In the genomic region with DNA sequence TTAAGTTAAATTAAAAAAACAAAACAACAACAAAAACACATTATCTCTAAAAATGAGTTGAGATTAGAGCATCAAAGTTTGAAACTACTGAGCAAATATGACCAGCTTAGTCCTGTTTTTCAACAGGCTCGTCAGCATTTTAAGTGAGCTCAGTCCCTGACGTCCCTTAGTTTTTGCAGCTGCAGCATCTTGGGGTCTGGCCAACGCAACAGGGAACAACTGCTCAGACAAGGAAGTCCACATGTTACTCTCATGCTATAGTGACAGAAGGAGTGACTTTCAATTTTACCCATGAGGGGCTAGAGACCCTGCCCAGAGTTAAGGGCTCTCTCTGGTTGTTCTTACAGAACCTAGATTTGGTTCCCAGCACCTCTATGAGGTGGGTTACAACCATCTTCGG, we compare ENCODE assay signal across 19 mouse cellular contexts. TPM values are rescaled to one million over a fixed set of nuclear protein-coding genes. Genes with fewer than 3 reads are reported as not detected.
"Had no signal": no experiment of that assay in that cellular context is flagged by ENCODE, and none has a peak within 500 bp of the region (broad histone marks: within the 10 kb centered on the region; RNA-seq: fewer than 3 reads in every experiment).

No protein-coding gene starts in this region.

- H3K27me3 ChIP-seq: limb, embryonic 13.5 days; liver, embryonic 13.5 days; midbrain, embryonic 12.5 days; midbrain, embryonic 15.5 days; neural tube, embryonic 12.5 days; neural tube, embryonic 15.5 days had no signal

- H3K4me2 ChIP-seq: limb, embryonic 13.5 days; liver, embryonic 13.5 days; lung, embryonic 14.5 days; midbrain, embryonic 12.5 days; midbrain, embryonic 15.5 days; neural tube, embryonic 12.5 days; neural tube, embryonic 15.5 days had no signal

- H3K9ac ChIP-seq: limb, embryonic 13.5 days; liver, embryonic 13.5 days; lung, embryonic 14.5 days; midbrain, embryonic 12.5 days; midbrain, embryonic 15.5 days; neural tube, embryonic 12.5 days; neural tube, embryonic 15.5 days had no signal

- H3K27ac ChIP-seq: limb, embryonic 10.5 days; limb, embryonic 13.5 days; liver, embryonic 13.5 days; macrophage; midbrain, embryonic 12.5 days; midbrain, embryonic 15.5 days; neural tube, embryonic 12.5 days; neural tube, embryonic 15.5 days had no signal

- ATAC-seq: lung, postnatal 0 days; midbrain, embryonic 15.5 days had no signal

- DNase-seq: kidney, adult 18-20 months; kidney, adult 9 months; kidney, postnatal 36 days; liver; liver, embryonic 13.5 days; lung, embryonic 14.5 days; right cerebral cortex, adult 18-20 months; right cerebral cortex, postnatal 14 days; right cerebral cortex, postnatal 4 days; thymus, adult 18-20 months; thymus, postnatal 36 days had no signal

- H3K9me3 ChIP-seq: limb, embryonic 10.5 days; limb, embryonic 13.5 days; liver, embryonic 13.5 days; midbrain, embryonic 12.5 days; midbrain, embryonic 15.5 days; neural tube, embryonic 12.5 days; neural tube, embryonic 15.5 days had no signal

- H3K4me3 ChIP-seq: limb, embryonic 10.5 days; limb, embryonic 13.5 days; liver, embryonic 13.5 days; midbrain, embryonic 12.5 days; midbrain, embryonic 15.5 days; neural tube, embryonic 12.5 days; neural tube, embryonic 15.5 days had no signal

- H3K4me1 ChIP-seq: limb, embryonic 10.5 days; limb, embryonic 13.5 days; midbrain, embryonic 12.5 days; midbrain, embryonic 15.5 days; neural tube, embryonic 12.5 days; neural tube, embryonic 15.5 days had no signal

RNA-seq across cellular contexts. Expression of a gene that starts 47.3 kb away (rescaled TPM):
- polyA plus RNA-seq: macrophage had no signal
